Mouse (Mus musculus): ENCODE results near the gene Rexo4.

Rexo4 gene

GRCm38 (mm10) chr2:26963923-26964723 lies at the start of gene Rexo4:
Rexo4 (minus strand) TSS chr2:26964386.
- peak; percentile 97 for DNase-seq (ENCODE audit: low read depth, low spot score)

- DNase-seq (ENCODE audit: low read depth, low spot score): peak; percentile 93
Measured at GRCm38 (mm10) chr2:27009714-27010244, 45.6 kb upstream of the Rexo4 start, which contains the start of gene Cacfd1. Cacfd1 (plus strand) TSS chr2:27009926.

DNA sequence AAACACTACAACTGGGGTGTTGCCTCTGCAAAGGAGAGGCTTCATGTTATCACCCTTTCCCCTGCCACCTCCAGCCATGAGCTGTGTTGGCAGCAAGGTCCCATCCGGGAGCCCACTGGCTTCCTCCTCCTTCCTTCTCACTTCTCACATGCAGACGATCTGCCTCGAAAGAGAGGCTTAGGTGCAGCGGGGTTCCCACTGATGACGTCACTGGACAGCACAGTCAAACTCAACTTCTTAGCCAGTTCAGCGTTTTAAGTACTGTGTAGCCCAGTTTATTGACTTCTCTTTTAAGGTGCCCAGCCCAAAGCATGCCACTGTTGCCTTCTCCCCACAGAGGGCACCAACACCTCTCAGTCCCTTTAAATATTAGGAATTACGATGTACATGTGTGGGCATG lies 43.5 kb upstream of the Rexo4 start:
- DNase-seq (ENCODE audit: low read depth, low spot score): peak; percentile 17

DNA sequence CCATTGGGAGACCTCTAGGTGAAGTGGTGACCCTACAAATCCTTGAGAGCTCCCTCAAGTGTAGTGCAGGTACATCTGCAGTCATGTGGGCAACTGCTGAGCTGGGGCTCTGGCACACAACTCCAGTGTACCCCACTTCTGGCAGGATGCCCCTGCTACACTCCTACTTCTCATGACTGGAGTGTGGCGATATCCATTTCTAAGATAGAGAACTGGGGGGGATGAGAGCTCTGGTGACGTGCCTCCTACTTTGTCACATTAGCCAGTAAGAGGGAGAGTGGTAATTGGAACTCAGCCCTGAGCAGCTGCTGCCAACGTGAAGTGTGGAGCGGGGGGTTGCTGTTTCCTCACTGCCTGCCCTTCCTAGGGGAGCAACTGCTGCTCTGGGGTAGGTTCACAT lies 42.1 kb upstream of the Rexo4 start:
- no peak for DNase-seq (ENCODE audit: low read depth, low spot score)

- DNase-seq (ENCODE audit: low read depth, low spot score): no peak
Measured at GRCm38 (mm10) chr2:26997993-26998392, 33.8 kb upstream of the Rexo4 start.

DNA sequence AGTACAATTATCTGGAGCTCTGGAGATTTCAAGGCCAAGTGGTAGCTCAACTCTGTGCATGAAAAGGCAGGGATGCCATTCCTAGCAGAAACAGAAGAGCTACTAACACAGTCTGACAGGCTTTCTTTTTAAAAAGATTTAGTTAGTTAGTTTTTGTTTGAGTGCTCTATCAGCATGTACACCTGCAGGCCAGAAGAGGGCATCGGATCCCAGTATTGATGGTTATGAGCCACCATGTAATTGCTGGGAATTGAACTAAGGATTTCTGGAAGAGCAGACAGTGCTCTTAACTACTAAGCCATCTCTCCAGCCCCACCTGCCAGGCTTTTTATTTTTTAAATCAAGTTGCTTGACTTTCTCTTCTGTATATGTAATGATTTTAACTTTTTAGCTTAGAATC lies 33.3 kb upstream of the Rexo4 start:
- peak; percentile 35 for DNase-seq (ENCODE audit: low read depth, low spot score)

DNA sequence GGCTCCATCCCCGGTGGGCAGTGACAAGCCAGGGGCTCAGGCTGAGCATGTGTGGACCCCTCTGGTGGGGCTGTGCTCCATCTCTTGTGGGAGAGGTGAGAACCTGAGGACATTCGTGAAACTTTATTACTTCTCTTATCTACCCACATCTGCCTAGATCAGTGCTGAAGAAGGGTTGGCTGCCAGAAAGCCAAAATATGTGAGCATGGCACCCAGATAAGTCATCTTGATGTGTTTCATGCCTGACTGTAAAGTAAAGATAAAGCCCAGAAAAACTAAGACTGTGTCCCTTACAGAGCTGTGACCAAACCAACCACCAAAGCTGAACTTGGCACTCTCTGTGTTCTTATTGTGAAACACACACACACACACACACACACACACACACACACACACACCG lies 29.8 kb upstream of the Rexo4 start:
- DNase-seq (ENCODE audit: low read depth, low spot score): no peak

- DNase-seq (ENCODE audit: low read depth, low spot score): no peak
Measured at GRCm38 (mm10) chr2:26984640-26985039, 20.5 kb upstream of the Rexo4 start.

- no peak for DNase-seq (ENCODE audit: low read depth, low spot score)
Measured at GRCm38 (mm10) chr2:26984179-26984578, 20.0 kb upstream of the Rexo4 start.

GRCm38 (mm10) chr2:26980361-26980760 lies 16.2 kb upstream of the Rexo4 start:
- no peak for DNase-seq (ENCODE audit: low read depth, low spot score)

GRCm38 (mm10) chr2:26973960-26974359 lies 9.8 kb upstream of the Rexo4 start:
- DNase-seq (ENCODE audit: low read depth, low spot score): no peak

DNA sequence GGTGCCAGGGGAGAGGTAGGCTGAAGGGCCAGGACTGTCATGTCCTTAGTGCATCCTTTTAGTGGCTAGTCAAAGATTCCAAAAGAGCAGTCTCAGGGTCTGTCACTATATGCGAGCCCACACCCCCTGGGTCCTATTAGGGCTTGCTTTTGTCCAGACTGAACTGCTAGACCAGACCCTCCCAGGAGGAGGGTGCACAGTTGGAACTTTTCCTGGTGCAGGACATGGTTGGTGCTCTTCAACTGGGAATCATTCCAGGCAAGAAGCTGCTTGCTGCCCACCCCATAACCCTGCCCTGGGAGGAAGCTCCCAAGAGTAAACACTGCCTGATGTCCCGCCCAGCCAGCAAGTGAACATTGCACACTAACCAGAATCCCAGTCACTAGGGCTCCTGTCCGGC lies 8.9 kb upstream of the Rexo4 start, which contains the start of gene Adamts13:
Gene Adamts13, plus strand, starts transcription at position 301 of the 400 bp plus-strand sequence.
- DNase-seq (ENCODE audit: low read depth, low spot score): no peak

DNA sequence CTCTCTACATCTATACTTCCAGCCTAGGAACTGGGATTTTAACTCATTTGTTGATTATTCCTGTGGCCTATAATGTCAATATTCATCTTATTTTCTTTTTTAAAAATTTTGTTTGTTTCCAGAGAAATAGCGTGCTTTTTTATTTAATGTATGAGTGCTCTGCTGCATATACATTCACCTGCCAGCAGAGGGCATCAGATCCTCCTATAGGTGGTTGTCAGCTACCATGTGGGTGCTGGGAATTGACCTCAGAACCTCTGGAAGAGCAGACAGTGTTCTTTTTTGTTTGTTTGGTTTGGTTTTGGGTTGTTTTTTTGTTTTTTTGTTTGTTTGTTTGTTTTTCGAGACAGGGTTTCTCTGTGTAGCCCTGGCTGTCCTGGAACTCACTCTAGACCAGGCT lies 3.1 kb upstream of the Rexo4 start:
- peak; percentile 64 for DNase-seq (ENCODE audit: low read depth, low spot score)

- DNase-seq (ENCODE audit: low read depth, low spot score): peak; percentile 41
Measured at GRCm38 (mm10) chr2:26964724-26965370, 661 bp upstream of the Rexo4 start.

DNA sequence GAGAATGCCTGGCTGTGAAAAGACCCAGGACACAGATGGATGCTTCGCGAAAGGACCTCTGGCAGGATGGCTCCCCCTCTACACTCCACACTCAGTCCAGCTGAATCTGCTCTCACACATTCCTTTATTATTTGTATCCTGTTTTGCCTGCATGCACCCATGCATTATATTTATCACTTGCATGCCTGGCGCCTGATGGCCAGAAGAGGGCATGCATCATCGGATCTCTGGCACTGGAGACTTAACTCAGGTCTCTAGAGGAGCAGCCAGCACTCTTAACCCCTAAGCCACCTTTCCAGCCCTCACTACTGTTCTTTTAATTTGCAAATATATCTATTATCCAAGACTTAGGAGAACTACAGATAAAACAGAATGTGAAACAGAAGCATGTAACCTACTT lies 3.4 kb downstream of the Rexo4 start:
- DNase-seq (ENCODE audit: low read depth, low spot score): peak; percentile 21

- no peak for DNase-seq (ENCODE audit: low read depth, low spot score)
Measured at GRCm38 (mm10) chr2:26957488-26957859, 6.7 kb downstream of the Rexo4 start.

DNA sequence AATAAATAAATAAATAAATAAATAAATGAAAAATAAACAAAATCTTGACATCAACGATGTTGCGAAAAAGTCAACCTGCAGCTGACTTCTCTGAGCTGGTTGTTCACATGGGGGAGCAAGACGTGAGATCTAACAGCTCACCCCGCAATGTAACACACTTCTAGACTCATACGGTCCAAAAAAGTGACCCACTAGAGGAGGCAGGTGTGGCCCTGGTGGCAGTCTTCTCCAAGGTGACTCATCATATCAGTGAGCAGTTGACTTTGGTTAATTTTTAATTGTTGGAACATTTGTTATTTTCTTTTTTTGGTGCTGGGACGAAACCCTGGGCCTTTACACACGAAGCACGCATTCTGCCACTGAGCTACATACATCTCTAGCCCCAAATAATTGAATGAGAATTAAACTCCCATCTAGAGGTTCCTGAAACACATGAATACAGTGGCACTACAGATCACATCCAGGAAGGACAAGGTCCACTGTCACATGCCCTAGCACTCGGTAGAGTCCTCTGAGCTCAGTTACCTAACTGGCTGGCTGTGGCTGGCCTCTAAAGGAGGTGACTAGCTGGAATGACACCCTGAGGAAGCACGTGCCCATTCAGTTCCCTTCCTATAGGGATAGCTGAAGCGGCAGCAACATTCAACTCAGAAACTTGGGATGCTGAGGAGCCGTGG lies 7.2 kb downstream of the Rexo4 start:
- no peak for DNase-seq (ENCODE audit: low read depth, low spot score)

GRCm38 (mm10) chr2:26954735-26955395 lies 9.3 kb downstream of the Rexo4 start:
- DNase-seq (ENCODE audit: low read depth, low spot score): no peak

DNA sequence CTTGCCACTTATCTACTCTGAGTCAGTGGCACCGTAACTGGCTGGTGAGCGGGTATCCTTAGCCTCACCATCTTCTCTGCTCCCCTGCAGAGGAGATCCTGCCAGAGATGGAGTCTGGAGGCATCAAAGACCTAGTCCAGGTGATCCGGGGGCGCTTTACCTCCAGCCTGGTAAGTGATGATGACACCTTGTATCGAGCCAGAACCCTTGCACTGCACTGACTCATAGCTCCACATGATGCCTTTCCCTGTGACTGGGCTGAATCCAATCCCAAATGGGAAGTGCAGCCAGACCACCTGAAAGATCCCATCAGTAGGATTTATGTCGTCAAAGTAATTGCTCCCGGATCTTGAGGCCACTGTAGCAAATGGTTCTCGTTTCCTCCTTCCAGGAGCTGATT lies 11.3 kb downstream of the Rexo4 start:
- DNase-seq (ENCODE audit: low read depth, low spot score): no peak

DNA sequence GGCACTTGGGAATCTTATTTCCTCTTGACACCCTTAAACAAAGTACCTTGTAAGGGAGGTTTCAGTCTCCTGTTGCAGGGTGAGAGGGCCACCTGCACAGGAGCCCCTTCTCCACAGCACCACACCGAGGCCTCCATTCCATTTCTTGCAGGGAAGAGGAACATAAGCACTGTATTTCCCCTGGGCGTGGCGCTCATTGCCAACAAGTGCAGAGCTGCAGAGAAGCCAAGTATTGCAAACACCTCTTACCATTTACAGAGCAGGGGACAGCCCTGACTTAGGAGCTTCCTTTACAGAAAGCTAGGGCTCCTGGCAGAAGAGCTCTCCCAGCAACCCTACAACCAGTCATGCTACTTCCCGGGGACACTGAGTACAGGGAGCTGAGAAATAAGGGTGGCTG lies 12.0 kb downstream of the Rexo4 start:
- no peak for DNase-seq (ENCODE audit: low read depth, low spot score)

- DNase-seq (ENCODE audit: low read depth, low spot score): no peak
Measured at GRCm38 (mm10) chr2:26951346-26951905, 12.8 kb downstream of the Rexo4 start.
